Mouse (Mus musculus) cortical plate, adult 2 months (tissue): ENCODE results near the gene Upk3b.

Experiments
- CTCF ChIP-seq: fragments of 200-500 bp; IDR thresholded peaks from 2 replicates; pipeline ENCODE4 v1.5.1; 2011; ENCODE audit warnings: mild to moderate bottlenecking, control low read depth, low read length; ENCODE audit not compliant: insufficient read depth; ENCODE audit errors: extremely low read depth
- POLR2A ChIP-seq: fragments of 200-500 bp; IDR thresholded peaks from 2 replicates; pipeline ENCODE4 v1.6.1; 2011; ENCODE audit warnings: mild to moderate bottlenecking, low read length, control low read depth; ENCODE audit not compliant: insufficient read depth; ENCODE audit errors: extremely low read depth

DNA sequence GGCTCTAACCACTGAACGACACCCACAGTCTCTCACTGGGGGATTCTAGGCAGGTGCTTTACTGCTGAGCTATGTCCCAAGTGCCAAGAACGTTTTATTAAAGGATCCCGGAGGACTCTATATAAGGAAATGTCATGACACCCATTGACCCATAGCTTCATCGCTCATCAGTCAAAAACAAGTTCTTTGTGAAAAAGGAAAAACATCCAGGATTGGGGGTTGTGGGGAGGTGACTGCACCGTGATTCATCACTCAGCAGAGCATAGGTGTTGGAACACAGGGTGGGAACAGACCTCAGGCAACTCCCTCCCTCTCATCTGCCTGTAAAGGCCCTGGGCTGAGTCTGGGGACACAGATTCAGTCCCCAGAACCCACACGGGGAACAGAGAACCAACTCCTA lies 11.6 kb downstream of the Upk3b start:
- TF ChIP-seq CTCF (no peak), POLR2A (no peak)
